Mouse (Mus musculus) MEL (cell line): ENCODE measurements around the gene Fer1l4. TPM values are rescaled to one million over a fixed set of nuclear protein-coding genes. Genes with fewer than 3 reads are reported as not detected.

Experiments used
- DNase-seq: peaks from one replicate; pipeline ENCODE4 v3.0.0; 2011; ENCODE audit warnings: low read depth, low spot score
- H3K27ac ChIP-seq: 2 replicates; pipeline ENCODE4 v1.5.1; 2012; ENCODE audit warnings: low read depth, mild to moderate bottlenecking, control low read depth, low read length, moderate library complexity; ENCODE audit not compliant: control insufficient read depth
- H3K27me3 ChIP-seq, 2 experiments: fragments of 150-350 bp in 1 of 2; sonication (generic) in 1 of 2; 2 replicates each; pipeline ENCODE4 v1.6.1; 2012; ENCODE audit warnings: low read length in 2 of 2, mild to moderate bottlenecking in 2 of 2, improper control_type of control experiment in 1 of 2, moderate library complexity in 1 of 2; ENCODE audit not compliant: insufficient read depth in 2 of 2, control insufficient read depth in 1 of 2
- H3K36me3 ChIP-seq, 2 experiments: 2 replicates each; pipeline ENCODE4 v1.6.1; 2012 to 2014; ENCODE audit warnings: low read length in 2 of 2, improper control_type of control experiment in 1 of 2, inconsistent platforms in 1 of 2, mild to moderate bottlenecking in 1 of 2; ENCODE audit not compliant: insufficient read depth in 2 of 2, control insufficient read depth in 1 of 2
- H3K4me1 ChIP-seq, 2 experiments: fragments of 150-350 bp in 1 of 2; sonication (generic) in 1 of 2; 2 replicates each; pipeline ENCODE4 v1.6.1; 2012; ENCODE audit warnings: low read length in 2 of 2, improper control_type of control experiment in 1 of 2, mild to moderate bottlenecking in 1 of 2; ENCODE audit not compliant: insufficient read depth in 2 of 2, control insufficient read depth in 1 of 2
- H3K4me3 ChIP-seq, 2 experiments: fragments of 150-350 bp in 1 of 2; sonication (generic) in 1 of 2; 2 replicates each; pipeline ENCODE4 v1.5.1; 2012; ENCODE audit warnings: low read depth in 2 of 2, low read length in 2 of 2, mild to moderate bottlenecking in 2 of 2, moderate library complexity in 2 of 2, control low read depth in 1 of 2, improper control_type of control experiment in 1 of 2; ENCODE audit not compliant: control insufficient read depth in 1 of 2, insufficient read depth in 1 of 2
- H3K79me2 ChIP-seq: 2 replicates; pipeline ENCODE4 v1.6.1; 2012; ENCODE audit warnings: mild to moderate bottlenecking, low read length, moderate library complexity; ENCODE audit not compliant: control insufficient read depth, poor library complexity, insufficient read depth
- H3K9ac ChIP-seq: 2 replicates; pipeline ENCODE4 v1.6.1; 2012; ENCODE audit warnings: low read depth, mild to moderate bottlenecking, control low read depth, low read length, moderate library complexity; ENCODE audit not compliant: control insufficient read depth, poor library complexity, severe bottlenecking
- H3K9me3 ChIP-seq: fragments of 150-350 bp; sonication (generic); replicated peaks from 2 replicates; pipeline ENCODE4 v1.6.1; 2012; ENCODE audit warnings: mild to moderate bottlenecking, low read length, improper control_type of control experiment, moderate library complexity; ENCODE audit not compliant: insufficient read depth
- BHLHE40 ChIP-seq: IDR thresholded peaks from 2 replicates; pipeline ENCODE4 v1.6.1; 2012; ENCODE audit warnings: low read depth, mild to moderate bottlenecking, inconsistent platforms, low read length, improper control_type of control experiment, borderline replicate concordance
- CHD2 ChIP-seq: IDR thresholded peaks from 2 replicates; pipeline ENCODE4 v1.6.1; 2011; ENCODE audit warnings: low read length, improper control_type of control experiment
- EP300 ChIP-seq, 2 experiments: IDR thresholded peaks; 2 replicates each; pipeline ENCODE4 v1.6.1; 2011; ENCODE audit warnings: improper control_type of control experiment in 2 of 2, low read length in 2 of 2, low read depth in 1 of 2, mild to moderate bottlenecking in 1 of 2
- GABPA ChIP-seq: IDR thresholded peaks from 2 replicates; pipeline ENCODE4 v1.6.1; 2012; ENCODE audit warnings: low read depth, mild to moderate bottlenecking, inconsistent platforms, low read length, improper control_type of control experiment, moderate library complexity
- HCFC1 ChIP-seq: IDR thresholded peaks from 2 replicates; pipeline ENCODE4 v1.6.1; 2012; ENCODE audit warnings: low read depth, mild to moderate bottlenecking, inconsistent platforms, low read length, improper control_type of control experiment, moderate library complexity
- JUND ChIP-seq: IDR thresholded peaks from 2 replicates; pipeline ENCODE4 v1.6.1; 2011; ENCODE audit warnings: low read depth, mild to moderate bottlenecking, improper control_type of control experiment, low read length
- MAFK ChIP-seq: IDR thresholded peaks from 2 replicates; pipeline ENCODE4 v1.6.1; 2011; ENCODE audit warnings: low read depth, mild to moderate bottlenecking, low read length, improper control_type of control experiment, borderline replicate concordance
- MEF2A ChIP-seq: IDR thresholded peaks from 2 replicates; pipeline ENCODE4 v1.6.1; 2014; ENCODE audit warnings: low read depth, mild to moderate bottlenecking, inconsistent platforms, low read length, improper control_type of control experiment; ENCODE audit not compliant: poor library complexity, insufficient replicate concordance, severe bottlenecking; ENCODE audit errors: extremely low read depth
- MYB ChIP-seq: IDR thresholded peaks from 2 replicates; pipeline ENCODE4 v1.6.1; 2011; ENCODE audit warnings: mild to moderate bottlenecking, low read depth, low read length, improper control_type of control experiment
- NRF1 ChIP-seq: IDR thresholded peaks from 2 replicates; pipeline ENCODE4 v1.6.1; 2014; ENCODE audit warnings: low read depth, mild to moderate bottlenecking, inconsistent platforms, low read length, improper control_type of control experiment, moderate library complexity; ENCODE audit not compliant: poor library complexity, insufficient read depth, severe bottlenecking
- POLR2A ChIP-seq, 2 experiments: IDR thresholded peaks; 2 replicates each; pipeline ENCODE4 v1.6.1; 2011 to 2012; ENCODE audit warnings: low read length in 2 of 2, mild to moderate bottlenecking in 2 of 2, control low read depth in 1 of 2, improper control_type of control experiment in 1 of 2, low read depth in 1 of 2, moderate library complexity in 1 of 2; ENCODE audit not compliant: control insufficient read depth in 1 of 2, insufficient read depth in 1 of 2, poor library complexity in 1 of 2
- POLR2AphosphoS5 ChIP-seq: IDR thresholded peaks from 2 replicates; pipeline ENCODE4 v1.6.1; 2012; ENCODE audit warnings: low read depth, borderline replicate concordance, mild to moderate bottlenecking, inconsistent platforms, low read length, moderate library complexity, mixed read lengths
- SIN3A ChIP-seq: IDR thresholded peaks from 2 replicates; pipeline ENCODE4 v1.6.1; 2012; ENCODE audit warnings: low read length, improper control_type of control experiment, inconsistent platforms
- TAL1 ChIP-seq: IDR thresholded peaks from 2 replicates; pipeline ENCODE4 v1.6.1; 2012; ENCODE audit warnings: mild to moderate bottlenecking, inconsistent platforms, low read length, moderate library complexity, mixed read lengths
- UBTF ChIP-seq: IDR thresholded peaks from 2 replicates; pipeline ENCODE4 v1.6.1; 2012; ENCODE audit warnings: low read depth, mild to moderate bottlenecking, inconsistent platforms, low read length, improper control_type of control experiment, moderate library complexity, borderline replicate concordance; ENCODE audit not compliant: insufficient read depth
- USF1 ChIP-seq: IDR thresholded peaks from 2 replicates; pipeline ENCODE4 v1.6.1; 2014; ENCODE audit warnings: low read depth, mild to moderate bottlenecking, inconsistent platforms, low read length, improper control_type of control experiment, moderate library complexity
- ZKSCAN1 ChIP-seq: IDR thresholded peaks from 2 replicates; pipeline ENCODE4 v1.6.1; 2012; ENCODE audit warnings: low read depth, mild to moderate bottlenecking, inconsistent platforms, low read length, improper control_type of control experiment, moderate library complexity
- ZMIZ1 ChIP-seq: IDR thresholded peaks from 2 replicates; pipeline ENCODE4 v1.6.1; 2012; ENCODE audit warnings: low read depth, mild to moderate bottlenecking, inconsistent platforms, low read length, improper control_type of control experiment, moderate library complexity
- ZNF384 ChIP-seq: IDR thresholded peaks from 2 replicates; pipeline ENCODE4 v1.6.1; 2012; ENCODE audit warnings: low read depth, mild to moderate bottlenecking, inconsistent platforms, low read length, improper control_type of control experiment
- polyA plus RNA-seq, 2 experiments: library from polyadenylated mRNA; stranded (reverse) in 1 of 2; unstranded in 1 of 2; fragments of >175 nt in 1 of 2; fragments of >200 nt in 1 of 2; gene quantifications; 2 replicates each; pipeline versions ENCODE4 v1.2.1 to v1.2.4; 2012; ENCODE audit warnings: low replicate concordance in 2 of 2, low read depth in 1 of 2; ENCODE audit not compliant: insufficient read length in 2 of 2, insufficient read depth in 1 of 2, missing spikeins in 1 of 2
- total RNA-seq: library from RNA; depleted of rRNA; stranded (reverse); fragments of 300-350 nt; gene quantifications from 2 replicates; pipeline ENCODE4 v1.2.3, GENCODE M21; 2012

The Fer1l4 gene
- total and polyA plus RNA-seq, 3 experiments, result 0.04 to 0.07 TPM; not detected in 1

- Histone ChIP-seq H3K27me3 (no peaks in the 10 kb centered on the region), H3K4me3 (no peak overlapping the region), H3K79me2 (no peaks in the 10 kb centered on the region), H3K4me1 (no peaks in the 10 kb centered on the region), H3K9ac (no peak overlapping the region), H3K27ac (no peak overlapping the region), H3K9me3 (no peaks in the 10 kb centered on the region), H3K36me3 (peaks cover 0 to 12% of the 10 kb centered on the region in 2 experiments; a peak in 2 of 4 replicates)
- no peak for DNase-seq
- TF ChIP-seq GABPA (no peak), POLR2AphosphoS5 (no peak), CHD2 (no peak)
These were observed 24.7 kb upstream of the Fer1l4 start for GRCm38 (mm10) chr2:156077461-156077860.

- TF ChIP-seq ZKSCAN1 (no peak), TAL1 (no peak), BHLHE40 (no peak), POLR2A (IDR thresholded peaks at IDR 0.05; ENCODE audit: control insufficient read depth in 1 of 2, insufficient read depth in 1 of 2, low read depth in 1 of 2, low read length in 2 of 2, poor library complexity in 1 of 2) (no peak)
- H3K9me3 ChIP-seq, result no peaks in the 10 kb centered on the region
- no peaks in the 10 kb centered on the region for H3K4me1 ChIP-seq
- H3K79me2 ChIP-seq, result no peaks in the 10 kb centered on the region
- H3K4me3 ChIP-seq, result no peak overlapping the region
- no peak for DNase-seq
- H3K9ac ChIP-seq, result no peak overlapping the region
- peaks cover 0 to 14% of the 10 kb centered on the region in 2 experiments; a peak in 2 of 4 replicates for H3K36me3 ChIP-seq
- H3K27me3 ChIP-seq, result no peaks in the 10 kb centered on the region
- H3K27ac ChIP-seq, result no peak overlapping the region
These were observed 21.0 kb upstream of the Fer1l4 start for GRCm38 (mm10) chr2:156073725-156074124.

- no peaks in the 10 kb centered on the region for H3K9me3 ChIP-seq
- TF ChIP-seq MEF2A, result no peak
- TF ChIP-seq ZNF384, result no peak
- no peak for TF ChIP-seq USF1
- no peak for TF ChIP-seq NRF1
- TF ChIP-seq UBTF, result no peak
- no peak for TF ChIP-seq POLR2AphosphoS5
- TF ChIP-seq POLR2A (IDR thresholded peaks at IDR 0.05; ENCODE audit: control insufficient read depth in 1 of 2, insufficient read depth in 1 of 2, low read depth in 1 of 2, low read length in 2 of 2, poor library complexity in 1 of 2), result no peak
- no peak for TF ChIP-seq HCFC1
- no peak for TF ChIP-seq ZMIZ1
- no peak for TF ChIP-seq MAFK
- TF ChIP-seq MYB, result no peak
- TF ChIP-seq EP300 (IDR thresholded peaks at IDR 0.05; ENCODE audit: low read depth in 1 of 2, low read length in 2 of 2), result no peak
- TF ChIP-seq JUND, result no peak
- no peak for TF ChIP-seq SIN3A
- H3K4me3 ChIP-seq, result no peak overlapping the region
- DNase-seq, result no peak
- peaks cover 0 to 3% of the 10 kb centered on the region in 2 experiments; a peak in 1 of 4 replicates for H3K4me1 ChIP-seq
- no peaks in the 10 kb centered on the region for H3K27me3 ChIP-seq
- H3K36me3 ChIP-seq, result peaks cover 0 to 12% of the 10 kb centered on the region in 2 experiments; a peak in 2 of 4 replicates
- no peak overlapping the region for H3K9ac ChIP-seq
- no peaks in the 10 kb centered on the region for H3K79me2 ChIP-seq
- no peak overlapping the region for H3K27ac ChIP-seq
These were observed 18.5 kb upstream of the Fer1l4 start for GRCm38 (mm10) chr2:156071236-156071635.
